Mouse (Mus musculus) kidney, postnatal 0 days (tissue): Measurements from ENCODE around the gene H2-Q4. TPM values are rescaled to one million over a fixed set of nuclear protein-coding genes. Genes with fewer than 3 reads are reported as not detected.
"Not testable (repeated sequence)": the region's sequence is repeated elsewhere in the genome, so short reads cannot be mapped to it uniquely, and the experiment has no call there.

ENCODE experiments used
- ATAC-seq: fragments of 200-750 bp; cut with Nextera tagmentation; replicated peaks from 2 replicates; pipeline ENCODE4 v1.8.0; 2017; ENCODE audit warnings: low read depth, moderate number of reproducible peaks, moderate TSS enrichment, moderate library complexity; ENCODE audit not compliant: low FRiP score
- DNase-seq: peaks from one replicate; pipeline ENCODE4 v3.0.0-alpha.2; 2016; ENCODE audit warnings: low spot score
- H3K27ac ChIP-seq: fragments of 300-500 bp; sonication (generic); 2 replicates; pipeline ENCODE4 v1.5.1; 2014; ENCODE audit warnings: mild to moderate bottlenecking
- H3K27me3 ChIP-seq: fragments of 300-500 bp; sonication (generic); 2 replicates; pipeline ENCODE4 v1.6.1; 2014; ENCODE audit warnings: low read length, mixed read lengths; ENCODE audit not compliant: insufficient read depth
- H3K36me3 ChIP-seq: fragments of 300-500 bp; sonication (generic); 2 replicates; pipeline ENCODE4 v1.6.1; 2014; ENCODE audit warnings: low read length, mixed read lengths; ENCODE audit not compliant: insufficient read depth
- H3K4me1 ChIP-seq: fragments of 300-500 bp; sonication (generic); replicated peaks from 2 replicates; pipeline ENCODE4 v1.6.1; 2014; ENCODE audit warnings: antibody characterized with exemption, low read length, mixed read lengths; ENCODE audit not compliant: insufficient read depth
- H3K4me2 ChIP-seq: fragments of 300-500 bp; sonication (generic); 2 replicates; pipeline ENCODE4 v1.6.1; 2014; ENCODE audit warnings: mild to moderate bottlenecking, low read length, moderate library complexity, mixed read lengths
- H3K4me3 ChIP-seq: fragments of 300-500 bp; sonication (generic); replicated peaks from 2 replicates; pipeline ENCODE4 v1.5.1; 2014; ENCODE audit warnings: low read depth, low read length
- H3K9ac ChIP-seq: fragments of 300-500 bp; sonication (generic); 2 replicates; pipeline ENCODE4 v1.6.1; 2014; ENCODE audit warnings: low read depth, low read length
- H3K9me3 ChIP-seq: fragments of 300-500 bp; sonication (generic); replicated peaks from 2 replicates; pipeline ENCODE4 v1.6.1; 2016; ENCODE audit warnings: low read length, inconsistent platforms, mixed read lengths
- CTCF ChIP-seq: IDR thresholded peaks from 2 replicates; pipeline ENCODE4 v1.5.1; 2016; ENCODE audit warnings: antibody characterized with exemption, low read depth, mild to moderate bottlenecking, moderate library complexity
- WGBS: fragments of 180-500 bp; shearing (Covaris S2); extraction: QIAGEN DNeasy Blood & Tissue Kit; methylation state at CpG from one replicate; pipeline ENCODE4 v1.1.7; 2014; 5-methylcytosine and 5-hydroxymethylcytosine counted together
- polyA plus RNA-seq: library from polyadenylated mRNA; unstranded; fragments of >200 nt; fragmentation: Nextera tagmentation; extraction: Ambion mirVana; gene quantifications from 2 replicates; pipeline ENCODE4 v1.2.1, GENCODE M21; 2015

Gene H2-Q4
- polyA plus RNA-seq, 1 experiment from 2014 or later: 6.8 TPM

GRCm38 (mm10) chr17:35424106-35424505 lies 44.7 kb downstream of the H2-Q4 start:
- not testable (repeated sequence) for H3K4me3 ChIP-seq, DNase-seq, H3K9ac ChIP-seq, H3K27ac ChIP-seq, ATAC-seq, H3K36me3 ChIP-seq, H3K4me2 ChIP-seq, H3K4me1 ChIP-seq, H3K27me3 ChIP-seq, H3K9me3 ChIP-seq
- WGBS: 89% methylated on average over 3 of the region's 3 CpGs

- under 1% methylated on average over 51 of the region's 66 CpGs for WGBS
- ATAC-seq: peak; percentile 80
- peak; percentile 75 for DNase-seq
- not testable (repeated sequence) for H3K27me3 ChIP-seq, H3K36me3 ChIP-seq, H3K27ac ChIP-seq, H3K9ac ChIP-seq, H3K4me1 ChIP-seq, H3K9me3 ChIP-seq
- Histone ChIP-seq H3K4me3 (peak within 1 kb of the TSS; percentile 33), H3K4me2 (peak within 1 kb of the TSS; percentile 66)
These were observed 45.4 kb downstream of the H2-Q4 start, which contains the start of gene H2-Q6 for GRCm38 (mm10) chr17:35424624-35425416. H2-Q6 (plus strand) TSS chr17:35424850.

DNA sequence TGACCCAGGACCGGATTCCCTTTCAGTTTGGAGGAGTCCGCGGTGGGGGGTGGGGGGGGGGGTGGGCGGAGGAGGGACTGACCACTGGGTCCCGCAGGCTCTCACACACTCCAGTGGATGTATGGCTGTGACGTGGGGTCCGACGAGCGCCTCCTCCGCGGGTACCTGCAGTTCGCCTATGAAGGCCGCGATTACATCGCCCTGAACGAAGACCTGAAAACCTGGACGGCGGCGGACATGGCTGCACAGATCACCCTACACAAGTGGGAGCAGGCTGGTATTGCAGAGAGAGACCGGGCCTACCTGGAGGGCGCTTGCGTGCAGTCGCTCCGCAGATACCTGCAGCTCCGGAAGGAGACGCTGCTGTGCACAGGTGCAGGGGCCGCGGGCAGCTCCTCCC lies 46.1 kb downstream of the H2-Q4 start:
- Histone ChIP-seq H3K4me3 (peak overlapping the region; percentile 33), H3K4me2 (peak overlapping the region; percentile 66)
- not testable (repeated sequence) for H3K27me3 ChIP-seq, H3K4me1 ChIP-seq, H3K36me3 ChIP-seq, H3K9me3 ChIP-seq, H3K9ac ChIP-seq, H3K27ac ChIP-seq
- DNase-seq: peak; percentile 17
- 21% methylated on average over 25 of the region's 28 CpGs for WGBS
- peak; percentile 48 for ATAC-seq

- not testable (repeated sequence) for H3K9ac ChIP-seq, H3K4me2 ChIP-seq, H3K36me3 ChIP-seq, ATAC-seq, H3K4me3 ChIP-seq, H3K27me3 ChIP-seq, H3K4me1 ChIP-seq, H3K9me3 ChIP-seq, DNase-seq, H3K27ac ChIP-seq
- 88% methylated on average over 6 of the region's 6 CpGs for WGBS
These were observed 49.5 kb downstream of the H2-Q4 start for GRCm38 (mm10) chr17:35428883-35429282.

DNA sequence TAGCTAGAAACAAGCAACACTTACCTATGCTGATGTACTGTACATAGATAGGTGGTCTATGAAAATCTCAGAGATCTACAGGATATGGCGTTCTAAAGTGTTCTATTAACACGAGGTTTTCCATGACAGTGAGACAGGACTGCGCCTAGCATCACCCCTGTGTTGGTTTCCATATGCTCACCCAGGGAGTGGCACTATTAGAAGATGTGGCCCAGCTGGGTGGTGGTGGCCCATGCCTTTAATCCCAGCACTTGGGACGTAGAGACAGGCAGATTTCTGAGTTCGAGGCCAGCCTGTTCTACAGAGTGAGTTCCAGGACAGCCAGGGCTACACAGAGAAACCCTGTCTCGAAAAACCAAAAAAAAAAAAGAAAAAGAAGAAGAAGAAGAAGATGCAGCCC lies 51.3 kb downstream of the H2-Q4 start:
- not testable (repeated sequence) for ATAC-seq, H3K27me3 ChIP-seq, H3K9ac ChIP-seq, H3K4me3 ChIP-seq, H3K27ac ChIP-seq, DNase-seq, H3K4me1 ChIP-seq, H3K36me3 ChIP-seq, H3K9me3 ChIP-seq, H3K4me2 ChIP-seq
- WGBS: 88% methylated on average over 6 of the region's 6 CpGs

DNA sequence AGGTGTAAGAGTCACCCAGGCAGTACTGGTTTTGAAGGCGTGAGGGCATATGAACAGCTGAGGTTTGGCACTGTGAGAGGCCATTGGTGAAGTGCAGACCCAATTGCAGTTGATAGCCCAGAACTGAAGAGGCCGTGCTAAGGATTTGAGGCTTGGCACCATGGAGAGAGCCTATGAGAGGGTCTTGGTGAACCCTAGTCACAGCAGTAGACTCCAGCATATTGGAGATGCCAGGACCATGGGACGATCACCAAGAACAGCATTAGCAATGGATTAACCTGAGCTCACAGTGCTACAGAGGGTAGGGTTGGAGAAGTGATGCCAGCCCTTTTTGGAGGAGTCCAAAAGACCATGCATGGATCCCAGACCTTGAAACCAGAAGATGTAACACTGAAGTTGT lies 52.8 kb downstream of the H2-Q4 start:
- WGBS: 91% methylated on average over 2 of the region's 3 CpGs
- H3K27ac ChIP-seq, H3K36me3 ChIP-seq, H3K9ac ChIP-seq, ATAC-seq, H3K4me3 ChIP-seq, H3K9me3 ChIP-seq, H3K27me3 ChIP-seq, H3K4me2 ChIP-seq, H3K4me1 ChIP-seq, DNase-seq: not testable (repeated sequence)

DNA sequence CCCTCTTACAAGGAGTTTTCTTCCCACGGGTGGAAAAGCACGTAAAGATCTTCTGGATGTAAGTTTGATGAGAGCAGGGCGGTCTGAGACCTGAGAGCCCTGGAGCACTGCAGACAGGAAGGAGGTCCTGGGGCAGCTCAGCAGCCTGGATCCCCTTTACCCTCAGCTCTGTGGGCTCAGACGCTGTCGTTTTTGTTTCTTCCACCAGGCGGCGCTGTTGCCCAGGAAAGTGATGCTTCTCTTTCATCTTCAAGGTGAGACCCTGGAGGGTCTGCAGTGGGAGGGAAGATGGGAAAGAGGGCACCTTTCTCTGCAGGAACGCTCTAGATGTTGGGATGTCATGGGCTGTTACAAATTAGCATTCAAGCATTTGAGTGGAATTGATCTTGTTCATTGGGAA lies 55.4 kb downstream of the H2-Q4 start:
- H3K4me1 ChIP-seq, DNase-seq, H3K4me3 ChIP-seq, H3K27me3 ChIP-seq, H3K9me3 ChIP-seq, H3K27ac ChIP-seq, H3K9ac ChIP-seq, H3K4me2 ChIP-seq, H3K36me3 ChIP-seq, ATAC-seq: not testable (repeated sequence)
- 10% methylated on average over 8 of the region's 8 CpGs for whole genome bisulfite sequencing
- TF ChIP-seq CTCF: peak; percentile 77

Other genes starting within 250 kb of the H2-Q4 start
- 59.6 and 64.2 TPM in 2 replicates for gene Apom, start 247.6 kb upstream of the H2-Q4 start, polyA plus RNA-seq
- gene Bag6, start 244.4 kb upstream of the H2-Q4 start, polyA plus RNA-seq: 46.0 and 50.2 TPM in 2 replicates
- 79.2 and 94.5 TPM in 2 replicates for gene Prrc2a, start 214.7 kb upstream of the H2-Q4 start, polyA plus RNA-seq
- gene Aif1, start 203.5 kb upstream of the H2-Q4 start, polyA plus RNA-seq: 13.1 and 14.8 TPM in 2 replicates
- gene Lst1, start 191.2 kb upstream of the H2-Q4 start, polyA plus RNA-seq: 11.4 and 15.0 TPM in 2 replicates
- 0.98 and 1.0 TPM in 2 replicates for gene Ltb, start 185.2 kb upstream of the H2-Q4 start, polyA plus RNA-seq
- gene Tnf, start 177.6 kb upstream of the H2-Q4 start, polyA plus RNA-seq: 0.19 and 0.25 TPM in 2 replicates
- gene Lta, start 174.3 kb upstream of the H2-Q4 start, polyA plus RNA-seq: 0.15 TPM in 1 of 2 replicates, not detected in the other
- gene Gm16181, start 158.8 kb upstream of the H2-Q4 start, polyA plus RNA-seq: 0.25 and 0.29 TPM in 2 replicates
- gene Atp6v1g2, start 146.0 kb upstream of the H2-Q4 start, polyA plus RNA-seq: 6.6 and 6.7 TPM in 2 replicates
- gene Nfkbil1, start 143.8 kb upstream of the H2-Q4 start, polyA plus RNA-seq: 11.7 and 14.5 TPM in 2 replicates
- gene Ddx39b, start 137.9 kb upstream of the H2-Q4 start, polyA plus RNA-seq: 303 and 329 TPM in 2 replicates
- 111 and 125 TPM in 2 replicates for gene H2-D1, start 116.9 kb upstream of the H2-Q4 start, polyA plus RNA-seq
- not detected in 2 replicates for gene H2-Q1, start 59.2 kb upstream of the H2-Q4 start, polyA plus RNA-seq
- gene H2-Q2, start 37.4 kb upstream of the H2-Q4 start, polyA plus RNA-seq: 4.6 and 6.1 TPM in 2 replicates
- gene H2-Q6, start 45.2 kb downstream of the H2-Q4 start, polyA plus RNA-seq: 7.0 and 7.2 TPM in 2 replicates
- gene H2-Q7, start 59.5 kb downstream of the H2-Q4 start, polyA plus RNA-seq: 15.4 and 15.6 TPM in 2 replicates
- gene H2-Q10, start 90.5 kb downstream of the H2-Q4 start, polyA plus RNA-seq: 1.1 and 1.4 TPM in 2 replicates
- not detected in 2 replicates for gene Pou5f1, start 126.4 kb downstream of the H2-Q4 start, polyA plus RNA-seq
- 35.5 and 44.5 TPM in 2 replicates for gene Tcf19, start 137.2 kb downstream of the H2-Q4 start, polyA plus RNA-seq
- gene Cchcr1, start 137.5 kb downstream of the H2-Q4 start, polyA plus RNA-seq: 8.2 and 9.1 TPM in 2 replicates
- gene Psors1c2, start 153.6 kb downstream of the H2-Q4 start, polyA plus RNA-seq: 0.14 and 0.17 TPM in 2 replicates
- gene Cdsn, start 172.5 kb downstream of the H2-Q4 start, polyA plus RNA-seq: 0.13 and 0.18 TPM in 2 replicates
- gene 2300002M23Rik, start 187.8 kb downstream of the H2-Q4 start, polyA plus RNA-seq: not detected in 2 replicates
- gene Sfta2, start 221.9 kb downstream of the H2-Q4 start, polyA plus RNA-seq: 4.2 and 5.0 TPM in 2 replicates
- not detected in 2 replicates for gene Gm9573, start 247.0 kb downstream of the H2-Q4 start, polyA plus RNA-seq